Mouse (Mus musculus) intestine, postnatal 0 days (tissue): ENCODE results near the gene Rad9b. TPM values are rescaled to one million over a fixed set of nuclear protein-coding genes. Genes with fewer than 3 reads are reported as not detected.

Experiments
- ATAC-seq: fragments of 200-750 bp; cut with Nextera tagmentation; 2 replicates; pipeline ENCODE4 v1.8.0; 2017; ENCODE audit warnings: mild to moderate bottlenecking, moderate TSS enrichment, moderate library complexity
- H3K27ac ChIP-seq: fragments of 300-500 bp; sonication (generic); 2 replicates; pipeline ENCODE4 v1.5.1; 2014; ENCODE audit warnings: mild to moderate bottlenecking, low read depth, low read length, moderate library complexity
- H3K27me3 ChIP-seq: fragments of 300-500 bp; sonication (generic); replicated peaks from 2 replicates; pipeline ENCODE4 v1.6.1; 2014; ENCODE audit warnings: low read length, mixed read lengths; ENCODE audit not compliant: control insufficient read depth, insufficient read depth
- H3K36me3 ChIP-seq: fragments of 300-500 bp; sonication (generic); 2 replicates; pipeline ENCODE4 v1.6.1; 2014; ENCODE audit warnings: mild to moderate bottlenecking, moderate library complexity; ENCODE audit not compliant: control insufficient read depth, insufficient read depth
- H3K4me1 ChIP-seq: fragments of 300-500 bp; sonication (generic); replicated peaks from 2 replicates; pipeline ENCODE4 v1.6.1; 2014; ENCODE audit warnings: antibody characterized with exemption, low read length, mixed read lengths; ENCODE audit not compliant: control insufficient read depth, insufficient read depth
- H3K4me2 ChIP-seq: fragments of 300-500 bp; sonication (generic); replicated peaks from 2 replicates; pipeline ENCODE4 v1.6.1; 2014; ENCODE audit warnings: low read depth, mild to moderate bottlenecking, moderate library complexity
- H3K4me3 ChIP-seq: fragments of 300-500 bp; sonication (generic); 2 replicates; pipeline ENCODE4 v1.5.1; 2014; ENCODE audit warnings: low read depth, low read length
- H3K9ac ChIP-seq: fragments of 300-500 bp; sonication (generic); 2 replicates; pipeline ENCODE4 v1.6.1; 2014; ENCODE audit warnings: mild to moderate bottlenecking, low read depth, low read length
- H3K9me3 ChIP-seq: fragments of 300-500 bp; sonication (generic); 2 replicates; pipeline ENCODE4 v1.6.1; 2016; ENCODE audit warnings: mixed run types; ENCODE audit not compliant: control insufficient read depth
- CTCF ChIP-seq: sonication (generic); IDR thresholded peaks from 2 replicates; pipeline ENCODE4 v1.5.1; 2016; ENCODE audit warnings: low read depth, mild to moderate bottlenecking, control low read depth, antibody characterized with exemption, moderate library complexity
- WGBS: fragments of 180-500 bp; shearing (Covaris S2); extraction: QIAGEN DNeasy Blood & Tissue Kit; methylation state at CpG from one replicate; pipeline ENCODE4 v1.1.7; 2014; 5-methylcytosine and 5-hydroxymethylcytosine counted together
- polyA plus RNA-seq: library from polyadenylated mRNA; unstranded; fragments of >200 nt; fragmentation: Nextera tagmentation; extraction: Ambion mirVana; gene quantifications from 2 replicates; pipeline ENCODE4 v1.2.1, GENCODE M21; 2015

The Rad9b gene
- polyA plus RNA-seq, 1 experiment from 2014 or later: 4.6 TPM

- WGBS: under 1% methylated on average over 111 of the region's 114 CpGs
- Histone ChIP-seq H3K27me3 (no peaks in the 10 kb centered on the region), H3K9me3 (no peaks in the 10 kb centered on the region), H3K9ac (peak within 1 kb of the TSS; percentile 97), H3K27ac (peak within 1 kb of the TSS; percentile 82), H3K4me3 (peak within 1 kb of the TSS; percentile 100), H3K4me1 (0 out of 2 replicates have a peak, but pooled peaks cover 16% of the 10 kb centered on the region), H3K36me3 (no peaks in the 10 kb centered on the region), H3K4me2 (peak within 1 kb of the TSS; percentile 94)
- TF ChIP-seq CTCF: no peak
- ATAC-seq: peak; percentile 72
Measured at GRCm38 (mm10) chr5:122284183-122285028, 69.6 kb downstream of the Rad9b start, which contains the start of gene Pptc7. Pptc7 (plus strand) TSS chr5:122284365.

GRCm38 (mm10) chr5:122283828-122284182 lies 70.2 kb downstream of the Rad9b start:
- Histone ChIP-seq H3K27ac (no peak overlapping the region), H3K27me3 (no peaks in the 10 kb centered on the region), H3K4me2 (peak overlapping the region; percentile 94; the same call in 1 of the 2 replicates), H3K9me3 (no peaks in the 10 kb centered on the region), H3K36me3 (no peaks in the 10 kb centered on the region), H3K9ac (no peak overlapping the region), H3K4me1 (0 out of 2 replicates have a peak, but pooled peaks cover 16% of the 10 kb centered on the region), H3K4me3 (peak overlapping the region; percentile 100)
- ATAC-seq: no peak
- 20% methylated on average over 2 of the region's 2 CpGs for WGBS
- no peak for TF ChIP-seq CTCF

GRCm38 (mm10) chr5:122280827-122281462 lies 73.1 kb downstream of the Rad9b start:
- Histone ChIP-seq H3K4me3 (no peak overlapping the region), H3K4me2 (peak overlapping the region; percentile 39), H3K9me3 (no peaks in the 10 kb centered on the region), H3K4me1 (0 out of 2 replicates have a peak, but pooled peaks cover 16% of the 10 kb centered on the region), H3K27me3 (no peaks in the 10 kb centered on the region), H3K27ac (peak overlapping the region; percentile 91), H3K9ac (0 out of 2 replicates have a peak overlapping the region, but pooled peaks have one; percentile 26), H3K36me3 (no peaks in the 10 kb centered on the region)
- 14% methylated on average over 19 of the region's 19 CpGs for WGBS
- ATAC-seq: peak; percentile 14
- TF ChIP-seq CTCF: no peak

GRCm38 (mm10) chr5:122280422-122280826 lies 73.6 kb downstream of the Rad9b start:
- no peaks in the 10 kb centered on the region for H3K9me3 ChIP-seq
- no peaks in the 10 kb centered on the region for H3K36me3 ChIP-seq
- 0 out of 2 replicates have a peak, but pooled peaks have one; percentile 3 for ATAC-seq
- 0 out of 2 replicates have a peak, but pooled peaks cover 16% of the 10 kb centered on the region for H3K4me1 ChIP-seq
- peak; percentile 33; the same call in 1 of the 2 replicates for TF ChIP-seq CTCF
- H3K9ac ChIP-seq: no peak overlapping the region
- WGBS: 19% methylated on average over 6 of the region's 6 CpGs
- H3K27ac ChIP-seq: peak overlapping the region; percentile 91
- peak overlapping the region; percentile 39 for H3K4me2 ChIP-seq
- H3K4me3 ChIP-seq: no peak overlapping the region
- H3K27me3 ChIP-seq: no peaks in the 10 kb centered on the region

GRCm38 (mm10) chr5:122279799-122280421 lies 74.1 kb downstream of the Rad9b start:
- H3K27me3 ChIP-seq: no peaks in the 10 kb centered on the region
- H3K4me1 ChIP-seq: 0 out of 2 replicates have a peak, but pooled peaks cover 16% of the 10 kb centered on the region
- WGBS: 38% methylated on average over 12 of the region's 12 CpGs
- ATAC-seq: peak; percentile 71
- TF ChIP-seq CTCF: no peak
- no peaks in the 10 kb centered on the region for H3K9me3 ChIP-seq
- no peak overlapping the region for H3K4me3 ChIP-seq
- H3K27ac ChIP-seq: peak overlapping the region; percentile 91
- H3K9ac ChIP-seq: no peak overlapping the region
- peak overlapping the region; percentile 39; the same call in 1 of the 2 replicates for H3K4me2 ChIP-seq
- no peaks in the 10 kb centered on the region for H3K36me3 ChIP-seq

GRCm38 (mm10) chr5:122278946-122279345 lies 75.1 kb downstream of the Rad9b start:
- Histone ChIP-seq H3K27me3 (no peaks in the 10 kb centered on the region), H3K4me2 (no peak overlapping the region), H3K9ac (no peak overlapping the region), H3K9me3 (no peaks in the 10 kb centered on the region), H3K4me3 (no peak overlapping the region), H3K27ac (no peak overlapping the region), H3K36me3 (no peaks in the 10 kb centered on the region), H3K4me1 (0 out of 2 replicates have a peak, but pooled peaks cover 16% of the 10 kb centered on the region)
- TF ChIP-seq CTCF: no peak
- WGBS: 80% methylated on average over 7 of the region's 7 CpGs
- no peak for ATAC-seq
